Mouse (Mus musculus) frontal cortex, adult 2 months (tissue): ENCODE measurements around the gene Zc3h13. TPM values are rescaled to one million over a fixed set of nuclear protein-coding genes. Genes with fewer than 3 reads are reported as not detected.

Experiments
- DNase-seq, 2 experiments: peaks; one replicate each; pipeline ENCODE4 v3.0.0; 2022; ENCODE audit warnings: low spot score in 1 of 2; ENCODE audit errors: extremely low spot score in 1 of 2
- polyA plus RNA-seq: library from polyadenylated mRNA; depleted of rRNA; stranded (reverse); fragments of >200 nt; gene quantifications from 2 replicates; pipeline ENCODE4 v1.2.3, GENCODE M21; 2012; rRNA removed

The Zc3h13 gene
- 35.3 and 39.3 TPM in 2 replicates for polyA plus RNA-seq

DNA sequence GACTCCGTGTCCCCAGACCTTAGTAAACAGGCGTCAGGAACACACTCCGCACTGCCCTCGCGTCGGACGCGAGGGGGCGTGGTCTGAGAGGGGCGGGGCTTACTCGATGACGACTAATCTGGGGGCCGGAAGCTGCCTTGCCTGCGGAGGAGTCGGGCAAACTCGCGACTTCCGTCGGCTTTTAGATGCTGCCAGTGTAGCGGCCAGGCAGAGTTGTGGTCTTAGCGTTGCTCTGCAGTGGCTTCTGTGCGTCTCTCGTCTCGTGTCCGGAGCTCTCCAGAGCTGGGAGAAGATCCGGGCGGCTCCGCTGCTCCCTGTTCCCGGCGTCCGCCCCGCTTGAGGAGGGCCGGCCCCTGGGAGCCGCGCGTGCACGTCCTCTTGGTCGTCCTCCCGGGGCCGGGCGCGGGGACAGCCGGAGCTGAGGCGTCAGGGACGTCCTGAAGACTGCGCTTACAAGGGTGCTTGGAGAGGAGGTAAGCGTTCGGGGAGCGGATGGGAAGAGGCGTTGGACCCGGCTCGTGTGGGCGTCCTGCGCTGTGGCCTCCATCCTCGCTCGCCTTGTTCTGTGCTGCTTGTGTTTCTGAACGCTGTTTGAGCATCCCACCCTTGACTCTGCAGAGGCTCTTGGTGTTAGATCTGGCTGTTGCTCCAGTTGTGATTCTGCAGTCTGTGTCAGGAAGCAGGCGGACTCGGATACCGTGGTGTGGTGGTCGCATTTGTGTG is at the start of gene Zc3h13:
Gene Zc3h13, plus strand, starts transcription at position 181 of the 723 bp plus-strand sequence.
- DNase-seq, result peak; percentile 91 to 96

DNA sequence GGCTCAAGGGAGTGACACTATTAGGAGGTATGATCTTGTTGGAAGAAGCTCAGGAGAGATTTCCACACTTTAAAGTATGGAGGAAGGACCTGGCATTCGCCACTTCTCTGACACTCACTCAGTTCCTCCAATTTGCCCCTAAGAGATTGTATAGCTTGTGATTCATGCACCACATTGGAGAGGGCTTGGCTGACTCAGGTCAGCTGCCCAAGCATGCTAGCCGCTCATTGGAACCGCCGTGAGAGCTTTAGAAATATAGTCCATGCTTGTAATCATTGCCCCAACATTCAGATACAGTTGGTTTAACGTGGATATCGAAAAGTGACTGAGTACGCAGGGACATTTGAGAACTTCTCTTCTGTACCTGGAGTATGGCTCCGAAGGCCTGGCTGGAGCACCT is 48.6 kb upstream of the Zc3h13 start:
- no peak for DNase-seq

DNA sequence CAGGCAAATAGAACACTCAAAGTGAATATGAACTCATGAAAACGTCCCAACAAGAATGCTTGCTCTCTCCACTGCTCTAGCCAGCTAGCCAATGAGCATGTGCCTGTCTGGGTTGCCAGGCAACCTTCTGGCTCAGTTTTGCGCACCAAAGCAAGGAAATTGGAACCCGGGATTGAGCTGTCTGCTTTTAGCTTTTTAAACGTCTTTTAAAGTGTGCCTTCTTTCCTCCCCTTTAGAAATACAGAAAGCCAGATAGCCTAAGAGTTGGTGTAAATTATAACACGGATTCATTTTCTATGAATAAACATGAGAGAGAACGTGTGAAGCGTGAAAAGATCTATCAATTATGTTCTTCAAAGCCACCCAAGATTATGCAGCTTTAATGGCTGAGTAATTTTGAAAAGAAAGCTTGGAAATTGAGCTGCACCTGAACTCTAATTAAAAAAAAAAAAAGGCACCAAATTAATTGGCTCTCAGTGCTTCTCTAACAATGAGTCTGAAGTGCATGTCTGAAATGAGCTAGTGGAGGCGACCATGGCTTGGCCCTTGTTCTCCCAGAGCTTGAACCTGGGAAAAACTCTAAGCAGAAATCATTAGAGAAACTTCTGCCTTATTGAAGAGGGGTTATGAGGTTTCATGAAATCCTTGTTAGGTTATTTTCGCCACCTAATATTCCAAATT is 48.1 kb upstream of the Zc3h13 start:
- peak; percentile 12 to 69 for DNase-seq

DNA sequence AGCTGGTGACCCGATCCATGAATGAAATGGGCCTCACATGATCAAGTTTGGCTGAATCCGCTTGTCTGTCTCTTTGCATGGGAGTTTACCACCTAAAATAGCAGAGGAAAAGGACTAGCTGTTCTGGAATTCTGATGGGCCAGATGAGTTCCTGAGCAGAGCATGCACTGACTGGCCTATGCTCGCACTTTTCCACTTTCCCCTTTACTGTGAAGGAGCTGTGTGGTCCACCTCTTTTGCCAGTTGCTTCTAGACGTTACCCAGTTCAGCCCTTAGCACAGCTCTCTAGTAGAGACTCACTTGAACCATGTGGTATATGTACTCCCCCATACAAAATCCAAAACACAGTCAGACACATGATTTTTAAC is 47.6 kb upstream of the Zc3h13 start:
- no peak for DNase-seq

DNA sequence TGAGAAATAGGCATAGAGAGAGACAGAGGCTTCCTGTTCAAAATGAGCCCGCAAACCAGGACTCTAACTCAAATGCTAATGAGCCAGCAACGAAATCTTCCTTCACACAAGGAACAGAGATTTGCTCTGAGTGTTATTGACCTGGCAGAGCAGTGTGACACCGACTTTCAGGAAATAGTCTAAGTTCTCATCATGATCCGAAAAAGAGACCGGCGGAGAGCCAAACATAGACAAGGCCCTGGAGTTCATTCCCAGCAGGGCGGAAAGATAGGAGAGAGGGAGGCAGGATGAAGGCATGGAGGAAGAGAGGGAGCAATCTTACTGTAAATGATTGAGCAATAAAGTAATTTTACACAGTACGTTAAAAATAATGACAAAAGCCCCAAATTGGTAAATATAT is 47.1 kb upstream of the Zc3h13 start:
- no peak for DNase-seq

DNA sequence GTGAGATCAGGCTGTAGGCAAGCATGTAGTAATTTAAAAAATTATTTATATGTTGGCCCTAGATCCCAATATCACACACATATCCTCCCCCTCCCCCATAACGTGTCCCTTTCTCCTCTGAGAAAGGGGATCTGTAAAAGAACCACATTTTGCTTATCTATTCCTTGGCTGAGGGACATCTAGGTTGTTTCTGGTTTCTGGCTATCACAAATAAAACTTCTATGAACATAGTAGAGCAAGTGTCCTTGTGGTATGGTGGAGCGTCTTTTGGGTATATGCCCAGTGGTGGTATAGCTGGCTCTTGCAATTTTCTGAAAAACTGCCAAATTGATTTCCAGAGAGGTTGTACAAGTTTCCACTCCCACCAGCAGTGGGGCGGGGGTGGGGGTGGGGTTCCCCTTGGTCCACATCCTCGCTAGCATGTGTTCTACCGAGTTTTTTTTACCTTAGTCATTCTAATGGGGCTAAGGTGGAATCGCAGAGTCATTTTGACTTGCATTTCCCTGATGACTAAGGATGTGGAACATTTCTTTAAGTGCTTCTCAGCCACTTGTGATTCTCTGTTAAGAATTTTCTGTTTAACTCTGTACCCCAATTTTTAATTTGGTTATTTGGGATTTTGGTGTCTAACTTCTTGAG is 46.0 kb upstream of the Zc3h13 start:
- no peak for DNase-seq

DNA sequence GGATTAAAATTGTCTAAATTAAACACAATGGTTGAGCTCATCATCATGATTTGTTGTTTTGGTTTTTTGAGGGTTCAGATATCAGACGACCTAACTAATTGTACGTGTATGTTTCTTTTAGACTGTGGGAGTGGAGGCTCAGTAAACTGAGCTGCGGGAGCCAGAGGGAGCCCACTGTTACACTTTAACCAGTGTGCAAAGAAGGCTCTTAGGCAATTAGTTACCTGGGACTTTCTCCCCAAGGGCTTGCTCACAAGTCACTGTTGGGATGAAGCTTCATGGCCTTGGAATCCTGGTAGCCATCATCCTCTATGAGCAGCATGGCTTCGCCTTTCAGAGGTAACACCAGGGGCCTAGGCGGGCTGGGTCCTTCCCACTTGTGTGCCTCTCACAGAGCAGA is 42.1 kb upstream of the Zc3h13 start, which contains the start of gene Cpb2:
Gene Cpb2, plus strand, starts transcription at position 201 of the 400 bp plus-strand sequence.
- no peak for DNase-seq

DNA sequence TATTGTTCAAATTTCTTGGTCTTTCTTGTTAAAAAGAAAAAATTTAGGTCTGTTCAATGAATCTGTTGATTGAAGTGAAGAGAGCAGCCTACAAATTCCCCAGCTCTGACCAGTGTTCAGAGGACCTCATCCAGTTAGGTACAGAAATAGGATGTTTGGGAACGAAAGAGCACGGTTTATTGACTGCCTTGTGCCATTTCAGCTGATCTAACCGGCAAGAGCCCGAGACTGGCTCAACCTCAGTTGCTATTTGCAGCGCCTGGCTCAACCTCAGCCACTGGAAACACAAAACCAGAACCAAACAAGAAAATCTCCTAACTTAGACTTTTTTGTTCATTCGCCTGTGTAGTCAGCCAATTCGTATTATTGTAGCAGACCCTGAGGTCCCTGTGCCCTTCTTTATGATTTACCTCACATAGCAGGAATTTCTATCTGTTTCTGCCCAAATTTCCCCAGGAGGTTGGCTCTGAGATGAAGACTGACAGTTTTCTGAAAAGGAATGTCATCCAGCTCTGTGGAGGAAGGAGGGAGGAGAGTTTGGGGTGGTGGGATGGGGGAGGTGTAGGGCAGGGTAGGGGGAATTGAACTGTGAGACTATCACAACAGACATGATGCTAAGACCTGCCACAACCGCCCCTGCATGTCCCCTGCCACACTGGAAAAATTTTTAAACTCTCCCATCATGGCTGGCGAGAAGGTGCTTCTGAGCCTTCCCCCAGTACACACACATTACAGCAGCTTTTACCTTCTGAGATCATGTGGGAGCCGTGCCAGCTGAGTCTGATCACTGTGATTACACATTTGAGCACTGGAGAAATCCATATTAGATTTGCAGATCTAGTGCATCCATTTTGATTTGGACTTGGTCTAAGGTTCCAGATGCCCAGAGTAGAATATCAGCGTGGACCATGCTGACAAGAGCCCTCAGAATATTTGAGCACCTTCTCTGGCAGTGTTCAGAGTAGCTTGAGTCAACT is 37.9 kb upstream of the Zc3h13 start:
- no peak for DNase-seq

DNA sequence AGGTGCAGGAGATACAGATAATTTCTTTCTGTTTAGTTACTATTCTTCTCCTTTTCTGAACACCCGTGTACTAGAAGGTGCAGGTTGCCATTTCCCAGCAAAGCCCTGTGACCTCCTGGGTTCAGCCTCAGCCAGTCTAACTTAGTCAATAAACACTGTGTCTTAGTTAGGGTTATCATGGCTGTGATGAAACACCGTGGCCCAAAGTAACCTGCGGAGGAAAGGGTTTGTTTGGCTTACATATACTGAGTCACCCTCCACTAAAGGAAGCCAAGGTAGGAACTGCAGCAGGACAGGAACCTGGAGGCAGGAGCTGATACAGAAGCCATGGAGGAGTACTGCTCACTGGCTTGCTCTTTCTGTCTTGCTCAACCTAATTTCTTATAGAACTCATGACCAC is 33.7 kb upstream of the Zc3h13 start:
- no peak for DNase-seq

DNA sequence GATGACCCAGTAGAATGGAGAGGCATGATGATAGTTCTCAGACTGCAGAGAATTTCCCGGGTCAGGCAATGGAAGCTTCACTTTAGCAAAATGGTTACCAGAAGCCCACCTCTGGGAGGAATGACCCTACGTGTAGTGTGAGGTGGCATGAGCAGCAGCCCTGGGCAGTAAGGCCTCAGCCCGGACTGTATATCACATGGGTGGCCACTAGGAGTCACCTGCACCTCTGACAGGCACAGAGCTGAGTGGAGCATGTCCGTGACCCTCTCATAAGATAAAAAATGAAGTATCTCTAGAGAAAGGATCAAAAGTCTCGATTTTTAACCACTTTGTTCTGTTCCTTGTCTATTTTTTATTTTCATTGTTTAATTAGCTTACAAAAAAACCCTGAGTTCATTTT is 27.7 kb upstream of the Zc3h13 start:
- no peak for DNase-seq

DNA sequence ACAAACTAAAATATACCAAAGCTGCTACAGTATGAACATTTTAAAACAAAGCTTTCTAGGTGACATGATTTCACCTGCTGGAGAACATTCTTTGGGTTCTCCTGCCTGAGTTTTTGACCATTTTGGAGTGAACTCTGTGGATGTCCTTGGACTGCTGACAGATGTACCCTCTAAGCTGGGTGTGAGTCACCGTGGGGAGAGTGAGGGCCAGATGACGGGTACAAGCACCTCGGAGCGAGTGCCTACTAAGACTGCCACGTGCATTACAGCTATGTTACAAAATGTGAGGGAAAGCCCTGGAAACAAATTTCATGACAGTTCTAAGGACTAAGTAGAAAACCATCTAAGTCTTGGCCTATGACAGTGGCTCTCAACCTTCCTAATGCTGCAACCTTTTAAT is 14.6 kb upstream of the Zc3h13 start:
- no peak for DNase-seq

DNA sequence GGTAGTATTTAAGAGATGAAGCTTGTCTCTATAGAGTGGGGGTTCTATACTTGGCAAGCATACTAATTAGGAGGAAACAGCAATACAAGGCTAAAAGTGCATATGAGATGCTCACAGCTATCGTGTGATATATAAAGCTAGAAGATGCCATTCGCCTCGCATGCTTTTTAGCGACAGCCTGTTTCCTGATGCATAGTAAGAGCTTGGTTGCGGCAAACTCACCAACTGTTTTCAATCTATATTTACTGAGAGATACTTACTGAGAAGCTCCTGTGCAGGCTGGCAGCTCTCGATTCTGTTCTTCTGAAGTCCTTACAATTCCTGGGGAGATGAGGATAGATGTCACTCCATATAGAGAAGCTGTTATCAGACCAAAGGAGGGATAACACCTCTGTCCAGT is 4.5 kb upstream of the Zc3h13 start:
- DNase-seq, result no peak

DNA sequence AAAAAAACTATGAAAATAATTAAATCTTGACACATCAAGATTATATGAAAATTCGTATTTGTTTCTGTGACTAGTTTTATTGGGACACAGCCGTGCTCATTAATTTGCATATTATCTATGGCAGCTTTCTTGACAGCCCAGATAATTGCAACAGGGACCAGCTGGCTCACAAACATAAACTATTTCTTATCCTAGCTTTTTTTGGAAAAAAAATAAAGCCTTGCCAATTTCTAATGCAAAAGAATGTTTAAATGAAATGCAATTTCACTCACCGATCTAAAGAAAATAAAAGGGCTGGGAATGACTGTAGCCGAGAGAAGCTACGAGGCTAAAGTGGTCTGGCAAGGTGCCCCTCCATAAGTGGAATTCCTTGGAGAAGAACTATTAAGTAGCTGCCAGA is 3.8 kb upstream of the Zc3h13 start:
- no peak for DNase-seq

DNA sequence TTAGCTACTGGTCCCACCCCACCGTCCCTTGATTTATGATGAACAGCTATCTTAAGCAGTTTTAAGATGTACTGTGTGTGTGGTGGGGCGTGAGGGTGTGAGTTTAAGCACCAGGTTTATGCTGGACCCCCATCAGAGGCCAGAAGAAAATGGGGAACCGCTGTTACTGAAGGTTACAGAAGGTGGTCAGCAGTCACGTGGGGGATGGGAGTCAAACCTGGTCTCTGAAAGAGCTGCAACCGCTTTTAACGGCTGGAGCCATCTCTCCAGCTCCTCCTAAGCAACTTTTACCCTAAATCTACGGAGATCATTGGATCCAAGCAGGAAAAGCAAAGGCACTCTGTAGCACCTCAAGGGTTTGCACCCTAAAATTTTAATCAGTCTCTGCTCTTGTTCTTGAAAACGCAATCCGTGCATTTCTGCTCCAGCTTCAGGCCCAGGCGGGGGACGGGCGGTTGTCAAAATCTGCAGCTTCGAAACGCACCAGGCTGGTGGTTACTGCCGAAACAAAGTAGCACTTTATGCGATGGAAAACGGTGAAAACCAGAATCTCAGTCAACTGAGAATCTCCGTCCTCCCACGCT is 472 bp upstream of the Zc3h13 start:
- no peak for DNase-seq

DNA sequence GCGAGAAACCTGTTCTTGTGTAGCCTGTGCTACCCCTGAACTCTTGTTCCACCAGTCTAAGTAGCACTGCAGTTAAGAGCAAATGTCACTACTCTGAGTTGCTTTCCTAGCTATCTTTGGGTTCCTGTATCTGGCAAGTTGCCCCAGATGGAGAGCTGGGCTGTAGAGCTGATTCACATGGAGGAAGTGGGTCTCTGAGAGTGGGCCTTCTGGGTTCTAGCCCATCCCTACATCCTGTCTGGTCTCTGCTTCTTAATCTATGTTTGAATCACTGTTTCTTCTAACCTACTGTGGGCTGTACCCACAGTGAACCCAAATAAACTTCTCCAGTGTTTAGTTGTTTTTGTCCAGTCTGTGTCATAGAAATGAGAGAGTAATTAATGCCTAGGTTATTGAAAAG is 16.9 kb downstream of the Zc3h13 start:
- no peak for DNase-seq

DNA sequence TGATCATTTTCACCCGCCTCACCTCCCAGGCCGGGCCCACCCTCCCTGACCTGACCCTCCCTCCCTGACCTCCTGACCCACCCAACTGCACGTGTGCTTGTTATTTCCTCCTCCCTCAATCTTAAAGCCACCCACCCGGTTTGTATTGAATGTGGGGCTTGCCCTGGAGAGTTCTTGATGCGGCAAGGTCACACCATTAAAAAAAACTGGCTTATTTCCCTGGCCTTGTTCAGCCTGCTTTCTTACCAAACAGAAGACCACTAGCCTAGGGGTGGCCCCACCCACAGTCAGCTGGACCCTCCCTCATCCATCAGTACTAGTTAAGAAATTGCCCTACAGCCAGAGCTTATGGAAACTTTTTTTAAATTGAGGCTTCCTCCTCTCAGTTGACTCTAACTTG is 19.6 kb downstream of the Zc3h13 start:
- no peak for DNase-seq

DNA sequence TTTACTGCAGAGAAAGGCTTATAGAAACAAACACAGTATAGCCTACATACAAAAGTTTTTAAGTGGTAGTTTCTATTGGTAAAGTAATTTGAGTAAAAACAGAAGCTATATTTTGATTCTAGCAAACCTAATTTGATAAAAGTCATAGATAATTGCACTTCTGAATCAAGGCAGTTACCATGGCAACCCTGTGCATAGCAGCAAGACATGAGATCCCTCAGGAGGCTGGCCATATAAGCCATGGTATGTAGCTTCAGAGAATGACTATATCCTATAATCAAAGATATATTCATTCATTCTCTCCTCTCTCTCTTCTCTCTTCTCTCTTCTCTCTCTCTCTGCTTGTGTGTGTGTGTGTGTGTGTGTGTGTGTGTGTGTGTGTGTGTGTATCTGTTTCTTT is 23.7 kb downstream of the Zc3h13 start:
- DNase-seq, result peak in 1 of 2 experiments; percentile 27

DNA sequence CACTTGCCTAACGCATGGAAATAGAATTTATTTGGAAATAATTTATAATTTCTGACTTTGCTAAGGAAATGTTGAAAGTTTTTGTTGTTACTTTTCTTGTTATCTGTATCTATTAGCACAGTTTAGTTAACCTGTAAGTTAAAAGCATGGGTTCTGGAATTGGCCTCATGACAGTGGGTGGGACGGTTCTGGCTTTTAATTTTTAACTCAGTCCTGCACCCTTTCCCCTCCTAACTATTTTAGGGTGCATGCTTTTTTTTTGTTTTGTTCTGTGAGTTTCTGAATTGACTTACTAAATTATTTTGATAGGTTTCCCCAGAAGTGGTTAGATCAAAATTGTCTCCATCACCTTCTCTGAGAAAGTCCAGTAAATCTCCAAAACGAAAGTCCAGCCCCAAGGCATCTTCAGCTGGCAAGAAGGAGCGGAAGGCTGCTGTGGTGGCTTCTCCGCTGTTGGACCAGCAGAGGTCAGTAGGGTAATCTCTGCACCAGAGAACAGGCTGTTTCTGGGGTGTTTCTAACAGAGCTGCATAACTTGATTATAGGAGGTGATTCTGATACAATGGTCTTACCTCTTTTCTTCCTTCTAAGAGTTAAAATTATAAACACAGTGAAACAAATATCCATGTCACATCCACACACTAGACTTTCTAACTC is 25.3 kb downstream of the Zc3h13 start:
- DNase-seq, result peak in 1 of 2 experiments; percentile 19

DNA sequence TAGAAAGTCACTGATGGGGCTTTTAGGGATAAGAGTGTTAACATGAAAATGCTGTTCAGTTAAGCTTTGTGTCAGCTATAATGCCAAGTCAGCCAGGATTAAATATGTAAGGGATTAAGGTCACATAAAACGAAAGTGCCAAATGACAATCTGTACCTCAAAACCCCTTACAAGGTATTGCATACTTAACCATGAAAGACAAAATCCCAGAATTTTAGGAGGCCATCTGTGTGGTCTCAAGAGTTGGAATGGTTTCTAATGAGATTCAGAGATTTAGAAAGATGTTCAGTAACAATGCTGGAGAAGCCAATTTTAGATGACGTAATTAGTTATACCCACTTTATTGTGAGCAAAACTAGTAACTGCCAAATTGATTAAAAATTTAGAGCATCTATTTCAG is 30.3 kb downstream of the Zc3h13 start:
- DNase-seq, result no peak

DNA sequence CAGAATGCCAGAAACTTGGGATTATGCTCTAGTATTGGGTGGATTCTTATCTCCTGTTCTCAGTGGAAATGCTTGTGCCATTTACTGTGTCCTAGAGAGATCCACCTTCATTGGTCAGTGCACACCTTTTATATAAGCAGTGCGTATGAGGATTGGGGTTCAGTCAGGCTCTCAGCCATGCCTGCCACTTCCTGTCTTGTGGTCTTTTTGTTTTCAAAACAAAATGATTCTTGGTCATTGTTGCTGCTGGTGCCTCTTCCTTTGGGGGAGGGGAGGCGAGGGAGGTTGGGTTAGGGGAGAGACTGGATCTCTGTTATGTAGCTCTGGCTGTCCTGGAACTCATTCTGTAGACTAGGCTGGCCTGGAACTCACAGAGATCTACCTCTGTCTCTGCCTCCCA is 34.6 kb downstream of the Zc3h13 start:
- no peak for DNase-seq
